15 mouse cellular contexts compared by ENCODE assay signal in the genomic region with DNA sequence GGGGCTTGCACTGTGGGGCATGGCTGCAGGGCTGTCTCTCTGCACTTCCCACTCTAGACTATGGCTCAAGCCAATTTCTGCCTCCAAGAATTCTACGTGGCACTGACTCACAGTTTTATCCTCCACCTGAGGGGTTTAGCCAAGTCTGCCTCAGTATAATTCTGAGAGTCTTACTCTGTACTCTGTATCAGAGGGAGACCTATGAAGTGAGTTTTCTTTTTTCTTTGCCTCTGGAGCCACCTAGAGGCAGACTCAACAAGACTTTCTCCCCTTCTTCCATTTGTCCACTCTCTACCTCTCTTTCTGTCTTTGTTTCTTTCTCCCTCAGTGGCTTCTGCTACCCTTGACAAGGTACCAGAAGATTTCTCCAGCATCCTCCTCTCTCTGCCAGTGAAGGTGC. TPM values are rescaled to one million over a fixed set of nuclear protein-coding genes. Genes with fewer than 3 reads are reported as not detected.
DNase-seq lines count a peak whose midpoint lies in the region; ATAC-seq and TF ChIP-seq lines count a peak whose summit lies in the region.
"Had no signal": no experiment of that assay in that cellular context is flagged by ENCODE, and none has a peak within 500 bp of the region (broad histone marks: within the 10 kb centered on the region; RNA-seq: fewer than 3 reads in every experiment).

No protein-coding gene starts in this region.

- ATAC-seq in midbrain, embryonic 14.5 days (ENCODE audit: low FRiP score, low TSS enrichment), result no peak
- no peak for ATAC-seq in midbrain, embryonic 11.5 days (ENCODE audit: low FRiP score)
- ATAC-seq in embryonic facial prominence, embryonic 14.5 days (ENCODE audit: low read depth), result no peak
- ATAC-seq in stomach, postnatal 0 days (ENCODE audit: low FRiP score, low TSS enrichment), result no peak
- ATAC-seq: intestine, embryonic 15.5 days had no signal

- TF ChIP-seq CTCF in gastrocnemius, adult 2 months (IDR thresholded peaks at IDR 0.05), result peak; percentile 9; the same call in 1 of the 2 replicates
- peak; percentile 61 for TF ChIP-seq CTCF in stomach, postnatal 0 days (IDR thresholded peaks at IDR 0.05; ENCODE audit: low read depth)

- H3K4me2 ChIP-seq in midbrain, embryonic 14.5 days (ENCODE audit: low read length), result no peak overlapping the region
- H3K4me2 ChIP-seq in midbrain, embryonic 11.5 days, result no peak overlapping the region
- H3K4me2 ChIP-seq in embryonic facial prominence, embryonic 14.5 days (ENCODE audit: low read depth, low read length), result no peak overlapping the region
- H3K4me2 ChIP-seq in stomach, postnatal 0 days (replicated peaks; ENCODE audit: low read depth), result no peak overlapping the region
- H3K4me2 ChIP-seq: intestine, embryonic 15.5 days had no signal

- H3K4me3 ChIP-seq in gastrocnemius, adult 2 months, result no peak overlapping the region
- no peak overlapping the region for H3K4me3 ChIP-seq in midbrain, embryonic 14.5 days (replicated peaks; ENCODE audit: low read depth, low read length)
- no peak overlapping the region for H3K4me3 ChIP-seq in midbrain, embryonic 11.5 days (ENCODE audit: low read depth, low read length)
- no peak overlapping the region for H3K4me3 ChIP-seq in embryonic facial prominence, embryonic 14.5 days (ENCODE audit: low read depth, low read length)
- H3K4me3 ChIP-seq in stomach, postnatal 0 days (ENCODE audit: low read depth, low read length), result no peak overlapping the region
- H3K4me3 ChIP-seq: intestine, embryonic 15.5 days had no signal

- no peaks in the 10 kb centered on the region for H3K36me3 ChIP-seq in midbrain, embryonic 14.5 days (ENCODE audit: control insufficient read depth, insufficient read depth, low read length)
- H3K36me3 ChIP-seq in midbrain, embryonic 11.5 days (ENCODE audit: control insufficient read depth, insufficient read depth, low read length), result no peaks in the 10 kb centered on the region
- H3K36me3 ChIP-seq in embryonic facial prominence, embryonic 14.5 days (ENCODE audit: control insufficient read depth, insufficient read depth, low read length), result no peaks in the 10 kb centered on the region
- no peaks in the 10 kb centered on the region for H3K36me3 ChIP-seq in stomach, postnatal 0 days (ENCODE audit: control insufficient read depth, insufficient read depth, low read length)
- H3K36me3 ChIP-seq: intestine, embryonic 15.5 days had no signal

- no peaks in the 10 kb centered on the region for H3K9me3 ChIP-seq in midbrain, embryonic 14.5 days (ENCODE audit: control insufficient read depth, low read length)
- no peaks in the 10 kb centered on the region for H3K9me3 ChIP-seq in midbrain, embryonic 11.5 days (ENCODE audit: control insufficient read depth, low read length)
- H3K9me3 ChIP-seq in embryonic facial prominence, embryonic 14.5 days (ENCODE audit: control insufficient read depth, low read length), result no peaks in the 10 kb centered on the region
- H3K9me3 ChIP-seq in stomach, postnatal 0 days (ENCODE audit: control insufficient read depth, low read length), result no peaks in the 10 kb centered on the region
- H3K9me3 ChIP-seq: intestine, embryonic 15.5 days had no signal

- WGBS in midbrain, embryonic 14.5 days, result 57% methylated on average over 1 of the region's 1 CpGs
- WGBS in midbrain, embryonic 11.5 days, result 47% methylated on average over 1 of the region's 1 CpGs
- 56% methylated on average over 1 of the region's 1 CpGs for WGBS in embryonic facial prominence, embryonic 14.5 days
- 48% methylated on average over 1 of the region's 1 CpGs for WGBS in stomach, postnatal 0 days

- H3K27me3 ChIP-seq in midbrain, embryonic 14.5 days (ENCODE audit: control insufficient read depth, insufficient read depth, low read length), result no peaks in the 10 kb centered on the region
- H3K27me3 ChIP-seq in midbrain, embryonic 11.5 days (ENCODE audit: control insufficient read depth, insufficient read depth, low read length), result no peaks in the 10 kb centered on the region
- no peaks in the 10 kb centered on the region for H3K27me3 ChIP-seq in embryonic facial prominence, embryonic 14.5 days (replicated peaks; ENCODE audit: control insufficient read depth, insufficient read depth, low read length)
- no peaks in the 10 kb centered on the region for H3K27me3 ChIP-seq in stomach, postnatal 0 days (ENCODE audit: control insufficient read depth, insufficient read depth, low read length)
- H3K27me3 ChIP-seq: intestine, embryonic 15.5 days had no signal

- no peaks in the 10 kb centered on the region for H3K4me1 ChIP-seq in midbrain, embryonic 14.5 days (ENCODE audit: control insufficient read depth, insufficient read depth, low read length)
- no peaks in the 10 kb centered on the region for H3K4me1 ChIP-seq in midbrain, embryonic 11.5 days (ENCODE audit: control insufficient read depth, insufficient read depth, low read length)
- H3K4me1 ChIP-seq in embryonic facial prominence, embryonic 14.5 days (ENCODE audit: control insufficient read depth, insufficient read depth, low read length), result no peaks in the 10 kb centered on the region
- H3K4me1 ChIP-seq in stomach, postnatal 0 days (replicated peaks; ENCODE audit: control insufficient read depth, insufficient read depth), result no peaks in the 10 kb centered on the region
- H3K4me1 ChIP-seq: intestine, embryonic 15.5 days had no signal

- no peak overlapping the region for H3K27ac ChIP-seq in gastrocnemius, adult 2 months
- H3K27ac ChIP-seq in midbrain, embryonic 14.5 days (replicated peaks; ENCODE audit: low read depth, low read length), result no peak overlapping the region
- H3K27ac ChIP-seq in midbrain, embryonic 11.5 days (ENCODE audit: low read depth, low read length), result no peak overlapping the region
- no peak overlapping the region for H3K27ac ChIP-seq in embryonic facial prominence, embryonic 14.5 days (replicated peaks; ENCODE audit: low read depth, low read length)
- H3K27ac ChIP-seq in stomach, postnatal 0 days (replicated peaks), result no peak overlapping the region
- H3K27ac ChIP-seq: intestine, embryonic 15.5 days had no signal

- intact Hi-C loops in gastrocnemius, adult 2 months (cut with DNase I), result no loop called here

- H3K9ac ChIP-seq in midbrain, embryonic 14.5 days (replicated peaks; ENCODE audit: low read length), result no peak overlapping the region
- no peak overlapping the region for H3K9ac ChIP-seq in midbrain, embryonic 11.5 days (ENCODE audit: low read length)
- no peak overlapping the region for H3K9ac ChIP-seq in embryonic facial prominence, embryonic 14.5 days (ENCODE audit: low read depth, low read length)
- no peak overlapping the region for H3K9ac ChIP-seq in stomach, postnatal 0 days (ENCODE audit: low read length)
- H3K9ac ChIP-seq: intestine, embryonic 15.5 days had no signal

- TF ChIP-seq EP300 in stomach, postnatal 0 days (optimal IDR thresholded peaks at IDR 0.05), result no peak

- no peak for DNase-seq in gastrocnemius, adult 2 months
- DNase-seq in gastrocnemius, adult 18-20 months (ENCODE audit: low spot score), result no peak
- peak; percentile 74 for DNase-seq in midbrain, embryonic 14.5 days
- DNase-seq in midbrain, embryonic 11.5 days (ENCODE audit: low spot score, missing footprints), result no peak
- DNase-seq in embryonic facial prominence, embryonic 14.5 days (ENCODE audit: low spot score), result peak; percentile 17
- no peak for DNase-seq in stomach, postnatal 0 days (ENCODE audit: low spot score)
- no peak for DNase-seq in thymus, postnatal 0 days (ENCODE audit: low spot score)
- DNase-seq: adrenal gland, postnatal 25 days; lung, postnatal 10 days; thymus, postnatal 36 days had no signal

RNA-seq across cellular contexts. Expression of a gene that starts 24.6 kb away (rescaled TPM):
- not detected for total RNA-seq in gastrocnemius, adult 2 months (2021)
- not detected for total RNA-seq in gastrocnemius, adult 18-20 months (2021)
- not detected in 2 replicates for polyA plus RNA-seq in midbrain, embryonic 14.5 days (2014; fragmentation: Nextera tagmentation; extraction: Ambion mirVana)
- polyA plus RNA-seq in midbrain, embryonic 11.5 days (2014; fragmentation: Nextera tagmentation; extraction: Ambion mirVana), result not detected in 2 replicates
- polyA plus RNA-seq in embryonic facial prominence, embryonic 14.5 days (2014; fragmentation: Nextera tagmentation; extraction: Ambion mirVana), result 0.17 and 0.47 TPM in 2 replicates
- polyA plus RNA-seq in stomach, postnatal 0 days (2015; fragmentation: Nextera tagmentation; extraction: Ambion mirVana), result not detected in 2 replicates
- polyA plus RNA-seq in thymus, postnatal 0 days (2015; fragmentation: Nextera tagmentation; extraction: Ambion mirVana), result not detected in 2 replicates
- total RNA-seq: adrenal gland, postnatal 25 days; granulocyte monocyte progenitor cell, adult 5-6 weeks; left cerebral cortex, postnatal 14 days; MEL had no signal
- polyA plus RNA-seq: intestine, embryonic 15.5 days; spleen, adult 2 months had no signal

Comparison
In these comparisons a context has a peak if more than half of its experiments do, and no peak if none do; other contexts are left out.
1. DNase-seq: peak in midbrain, embryonic 14.5 days (single experiment) and embryonic facial prominence, embryonic 14.5 days (single experiment); none in gastrocnemius, adult 2 months (single experiment), gastrocnemius, adult 18-20 months (single experiment), midbrain, embryonic 11.5 days (single experiment), stomach, postnatal 0 days (single experiment) and thymus, postnatal 0 days (single experiment).